Mouse (Mus musculus) liver, postnatal 0 days (tissue): ENCODE data around the gene Dcun1d4. TPM values are rescaled to one million over a fixed set of nuclear protein-coding genes. Genes with fewer than 3 reads are reported as not detected.

Experiments
- ATAC-seq: fragments of 200-750 bp; cut with Nextera tagmentation; 2 replicates; pipeline ENCODE4 v1.8.0; 2017; ENCODE audit warnings: mild to moderate bottlenecking, moderate library complexity
- DNase-seq: peaks from one replicate; pipeline ENCODE4 v3.0.0-alpha.2; 2016
- H3K27ac ChIP-seq: fragments of 300-500 bp; sonication (generic); 2 replicates; pipeline ENCODE4 v1.5.1; 2014; ENCODE audit warnings: antibody characterized with exemption, moderate library complexity, mild to moderate bottlenecking, low read depth
- H3K27me3 ChIP-seq: fragments of 300-500 bp; sonication (generic); 2 replicates; pipeline ENCODE4 v1.6.1; 2014; ENCODE audit warnings: low read length, control low read depth, mixed read lengths; ENCODE audit not compliant: insufficient read depth
- H3K36me3 ChIP-seq: fragments of 300-500 bp; sonication (generic); replicated peaks from 2 replicates; pipeline ENCODE4 v1.6.1; 2014; ENCODE audit warnings: mild to moderate bottlenecking, control low read depth, low read length, moderate library complexity, mixed read lengths; ENCODE audit not compliant: insufficient read depth
- H3K4me1 ChIP-seq: fragments of 300-500 bp; sonication (generic); 2 replicates; pipeline ENCODE4 v1.6.1; 2014; ENCODE audit warnings: antibody characterized with exemption, mild to moderate bottlenecking, control low read depth; ENCODE audit not compliant: insufficient read depth
- H3K4me2 ChIP-seq: fragments of 300-500 bp; sonication (generic); 2 replicates; pipeline ENCODE4 v1.6.1; 2014; ENCODE audit warnings: low read depth, mild to moderate bottlenecking, low read length, moderate library complexity, mixed read lengths
- H3K4me3 ChIP-seq: fragments of 300-500 bp; sonication (generic); 2 replicates; pipeline ENCODE4 v1.5.1; 2014; ENCODE audit warnings: low read depth, low read length
- H3K9ac ChIP-seq: fragments of 300-500 bp; sonication (generic); replicated peaks from 2 replicates; pipeline ENCODE4 v1.6.1; 2014; ENCODE audit warnings: mild to moderate bottlenecking, moderate library complexity
- H3K9me3 ChIP-seq: fragments of 300-500 bp; sonication (generic); 2 replicates; pipeline ENCODE4 v1.6.1; 2016; ENCODE audit warnings: mild to moderate bottlenecking, control low read depth, low read length, mixed read lengths
- CTCF ChIP-seq: sonication (generic); IDR thresholded peaks from 2 replicates; pipeline ENCODE4 v1.5.1; 2016; ENCODE audit warnings: antibody characterized with exemption, low read depth
- EP300 ChIP-seq: IDR thresholded peaks from 2 replicates; pipeline ENCODE4 v1.6.1; 2016; ENCODE audit warnings: antibody characterized with exemption, low read depth, mild to moderate bottlenecking
- WGBS: fragments of 180-500 bp; shearing (Covaris S2); extraction: QIAGEN DNeasy Blood & Tissue Kit; methylation state at CpG from one replicate; pipeline ENCODE4 v1.1.7; 2014; ENCODE audit not compliant: insufficient replicate concordance; 5-methylcytosine and 5-hydroxymethylcytosine counted together
- polyA plus RNA-seq: library from polyadenylated mRNA; unstranded; fragments of >200 nt; fragmentation: Nextera tagmentation; extraction: Ambion mirVana; gene quantifications from 2 replicates; pipeline ENCODE4 v1.2.1, GENCODE M21; 2015

Gene Dcun1d4
- polyA plus RNA-seq, 1 experiment from 2014 or later = 4.1 TPM

- DNase-seq (no peak), ATAC-seq (no peak)
- Histone ChIP-seq H3K27me3 (no peaks in the 10 kb centered on the region), H3K27ac (no peak overlapping the region), H3K9me3 (no peaks in the 10 kb centered on the region; the same call in 1 of the 2 replicates), H3K4me2 (no peak overlapping the region), H3K9ac (no peak overlapping the region), H3K36me3 (no peaks in the 10 kb centered on the region), H3K4me3 (no peak overlapping the region), H3K4me1 (no peaks in the 10 kb centered on the region)
- no peak for TF ChIP-seq EP300
- no peak for TF ChIP-seq CTCF
- 75% methylated on average over 6 of the region's 6 CpGs for WGBS
These were observed 124.2 kb downstream of the Dcun1d4 start for GRCm38 (mm10) chr5:73604964-73605363.

Other genes starting within 250 kb of the Dcun1d4 start
- 22.8 and 25.8 TPM in 2 replicates for gene Fryl, start 224.4 kb upstream of the Dcun1d4 start, polyA plus RNA-seq
- gene Ociad1, start 188.2 kb upstream of the Dcun1d4 start, polyA plus RNA-seq = 98.7 and 105 TPM in 2 replicates
- gene Ociad2, start 140.0 kb upstream of the Dcun1d4 start, polyA plus RNA-seq = 1.2 and 2.0 TPM in 2 replicates
- not detected in 2 replicates for gene Cwh43, start 74.9 kb upstream of the Dcun1d4 start, polyA plus RNA-seq
- not detected in 2 replicates for gene Lrrc66, start 151.5 kb downstream of the Dcun1d4 start, polyA plus RNA-seq
- 2.1 and 2.3 TPM in 2 replicates for gene Sgcb, start 166.8 kb downstream of the Dcun1d4 start, polyA plus RNA-seq
- not detected in 2 replicates for gene Spata18, start 170.4 kb downstream of the Dcun1d4 start, polyA plus RNA-seq